Mouse (Mus musculus): Measurements from ENCODE around the gene 2010111I01Rik.

2010111I01Rik gene

GRCm38 (mm10) chr13:63112043-63112597 is 147.4 kb downstream of the 2010111I01Rik start:
- no peak for DNase-seq (ENCODE audit: low spot score)

- DNase-seq (ENCODE audit: low spot score), result peak; percentile 73
These were observed 148.1 kb downstream of the 2010111I01Rik start for GRCm38 (mm10) chr13:63112598-63113372.

- peak; percentile 35 for DNase-seq (ENCODE audit: low spot score)
These were observed 149.2 kb downstream of the 2010111I01Rik start for GRCm38 (mm10) chr13:63113881-63114301.

DNA sequence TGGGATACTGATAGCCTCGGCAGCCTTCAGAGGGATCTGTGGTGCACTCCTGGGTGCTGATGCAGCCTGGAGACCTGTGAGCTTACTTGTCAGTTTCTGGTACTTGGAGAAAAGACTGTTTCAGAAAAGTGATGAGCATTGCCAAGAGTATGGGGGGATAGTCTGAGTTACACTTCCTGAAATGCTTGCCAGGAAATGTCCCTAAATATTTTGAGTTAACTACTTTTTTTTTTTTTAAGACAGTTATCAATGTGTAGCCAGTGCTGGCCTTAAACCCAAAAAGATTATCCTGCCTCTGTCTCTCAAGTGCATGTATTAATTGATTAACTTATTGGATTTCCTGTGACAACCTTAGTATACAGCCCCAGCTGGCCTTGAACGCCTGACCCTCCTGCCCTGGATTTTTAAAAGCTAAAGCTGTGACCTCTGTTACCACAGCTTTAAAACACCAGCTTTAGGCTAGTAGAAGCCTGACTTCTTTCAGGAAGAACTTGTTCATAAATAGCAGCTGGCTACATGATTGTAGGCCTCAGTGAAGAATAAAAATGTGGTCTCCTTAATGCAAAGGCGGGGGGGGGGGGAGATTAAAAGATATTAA is 150.6 kb downstream of the 2010111I01Rik start:
- DNase-seq (ENCODE audit: low spot score), result no peak

GRCm38 (mm10) chr13:63117495-63118184 is 152.9 kb downstream of the 2010111I01Rik start:
- no peak for DNase-seq (ENCODE audit: low spot score)

- no peak for DNase-seq (ENCODE audit: low spot score)
These were observed 154.0 kb downstream of the 2010111I01Rik start for GRCm38 (mm10) chr13:63118682-63119081.

- DNase-seq (ENCODE audit: low spot score), result no peak
These were observed 155.6 kb downstream of the 2010111I01Rik start for GRCm38 (mm10) chr13:63120296-63120695.

GRCm38 (mm10) chr13:63121747-63122146 is 157.1 kb downstream of the 2010111I01Rik start:
- no peak for DNase-seq (ENCODE audit: low spot score)

- DNase-seq (ENCODE audit: low spot score), result no peak
These were observed 161.5 kb downstream of the 2010111I01Rik start for GRCm38 (mm10) chr13:63126206-63126605.

- no peak for DNase-seq (ENCODE audit: low spot score)
These were observed 162.8 kb downstream of the 2010111I01Rik start for GRCm38 (mm10) chr13:63127516-63127915.

- DNase-seq (ENCODE audit: low spot score), result no peak
These were observed 170.3 kb downstream of the 2010111I01Rik start for GRCm38 (mm10) chr13:63134879-63135421.

GRCm38 (mm10) chr13:63135994-63136393 is 171.3 kb downstream of the 2010111I01Rik start:
- no peak for DNase-seq (ENCODE audit: low spot score)

GRCm38 (mm10) chr13:63136775-63137174 is 172.1 kb downstream of the 2010111I01Rik start:
- DNase-seq (ENCODE audit: low spot score), result no peak

GRCm38 (mm10) chr13:63138376-63139048 is 173.8 kb downstream of the 2010111I01Rik start:
- no peak for DNase-seq (ENCODE audit: low spot score)

DNA sequence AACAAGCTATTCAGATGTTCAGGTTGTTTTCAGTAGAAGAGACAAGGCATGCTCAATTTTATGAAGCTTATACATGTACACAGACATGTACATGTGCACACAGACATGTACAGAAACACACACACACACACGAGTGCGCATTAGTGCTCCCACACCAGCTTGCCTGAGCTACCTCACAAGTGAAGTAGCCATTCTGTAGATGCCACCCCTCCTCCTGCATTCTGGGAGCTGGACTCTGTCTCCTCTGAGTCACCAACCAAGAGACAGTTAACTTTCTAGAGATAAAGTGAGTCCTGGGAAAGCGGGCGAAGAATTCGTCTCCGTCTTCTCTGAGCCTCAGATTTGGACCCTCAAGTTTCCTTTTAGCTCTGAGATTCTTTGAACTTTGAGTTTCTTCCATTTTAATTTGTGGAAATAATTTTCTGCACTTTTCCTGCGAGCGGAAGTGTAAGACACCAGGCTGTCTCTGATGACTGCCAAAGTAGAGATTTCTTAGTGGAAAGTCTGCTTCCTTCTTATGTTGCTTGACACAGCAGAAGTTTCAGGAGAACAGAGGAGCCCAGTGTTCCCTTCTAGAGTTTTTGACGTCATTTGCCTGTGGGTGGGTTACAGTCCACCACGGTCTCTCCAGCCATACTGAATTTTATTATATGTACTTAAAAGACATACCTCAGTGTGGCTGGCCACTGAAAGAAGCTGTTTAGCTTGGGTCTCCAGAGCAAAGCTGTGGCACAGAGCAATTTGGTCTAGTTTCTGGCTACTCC is 175.0 kb downstream of the 2010111I01Rik start:
- no peak for DNase-seq (ENCODE audit: low spot score)

DNA sequence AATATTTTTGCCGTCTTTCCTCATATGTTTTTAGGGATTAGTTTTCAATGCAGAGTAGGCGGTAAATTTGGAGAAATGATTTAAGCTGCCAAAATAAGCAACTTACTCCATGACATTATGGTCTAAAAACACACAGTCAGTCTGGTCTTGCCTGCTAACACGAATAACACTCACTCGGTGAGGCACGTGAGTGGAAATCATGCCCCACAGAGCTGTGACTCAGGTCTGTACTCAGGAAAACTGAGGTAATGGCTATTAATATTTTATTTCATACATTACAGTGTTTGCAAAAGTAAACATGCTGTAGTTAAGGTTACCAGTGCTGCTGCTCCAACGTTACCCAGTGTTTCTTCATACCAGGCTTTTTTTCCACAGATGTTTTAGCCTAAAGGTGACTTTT is 176.1 kb downstream of the 2010111I01Rik start:
- no peak for DNase-seq (ENCODE audit: low spot score)

- DNase-seq (ENCODE audit: low spot score), result no peak
These were observed 176.6 kb downstream of the 2010111I01Rik start for GRCm38 (mm10) chr13:63141275-63141674.

- DNase-seq (ENCODE audit: low spot score), result no peak
These were observed 182.0 kb downstream of the 2010111I01Rik start for GRCm38 (mm10) chr13:63146604-63147188.

DNA sequence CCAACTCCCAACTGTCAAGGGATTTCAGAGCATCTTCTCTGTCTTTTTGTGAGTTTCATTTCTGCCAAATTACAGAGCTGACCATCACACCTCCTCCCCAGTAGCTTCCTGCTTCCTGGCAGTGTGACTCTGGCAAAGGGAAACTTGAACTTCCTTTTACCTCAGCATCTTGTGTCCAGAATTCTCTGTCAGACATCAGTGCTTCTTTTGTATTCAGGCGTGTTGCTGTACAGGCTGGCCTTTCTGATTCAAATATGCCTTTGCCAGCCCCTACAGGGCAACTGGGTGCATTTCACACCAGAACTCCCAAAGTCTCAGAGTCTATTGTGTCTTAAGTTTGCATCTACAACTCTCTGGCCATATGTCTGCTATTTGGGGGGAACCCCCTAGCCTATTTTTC is 183.5 kb downstream of the 2010111I01Rik start:
- DNase-seq (ENCODE audit: low spot score), result no peak

- no peak for DNase-seq (ENCODE audit: low spot score)
These were observed 185.9 kb downstream of the 2010111I01Rik start for GRCm38 (mm10) chr13:63150470-63151020.
